Mouse (Mus musculus) gastrocnemius, postnatal 10 days (tissue): ENCODE measurements around the gene Eya4. TPM values are rescaled to one million over a fixed set of nuclear protein-coding genes. Genes with fewer than 3 reads are reported as not detected.

ENCODE experiments used
- DNase-seq: peaks from one replicate; pipeline ENCODE4 v3.0.0; 2021; ENCODE audit warnings: mixed read lengths
- total RNA-seq, 2 experiments: library from RNA; stranded (reverse); gene quantifications; 2 replicates each; pipeline ENCODE4 v1.2.3; 2021

Gene Eya4
- total RNA-seq, 2 experiments from 2014 or later = 50.2 to 55.4 TPM

GRCm38 (mm10) chr10:23233425-23233824 is 117.2 kb downstream of the Eya4 start:
- DNase-seq = no peak

- DNase-seq = no peak
Measured at GRCm38 (mm10) chr10:23230863-23231262, 119.7 kb downstream of the Eya4 start.

GRCm38 (mm10) chr10:23223336-23223735 is 127.2 kb downstream of the Eya4 start:
- no peak for DNase-seq

- DNase-seq = no peak
Measured at GRCm38 (mm10) chr10:23220432-23220831, 130.2 kb downstream of the Eya4 start.

- no peak for DNase-seq
Measured at GRCm38 (mm10) chr10:23216815-23217214, 133.8 kb downstream of the Eya4 start.

- peak; percentile 24 for DNase-seq
Measured at GRCm38 (mm10) chr10:23211381-23211780, 139.2 kb downstream of the Eya4 start.

GRCm38 (mm10) chr10:23203885-23204284 is 146.7 kb downstream of the Eya4 start:
- DNase-seq = no peak

- no peak for DNase-seq
Measured at GRCm38 (mm10) chr10:23203144-23203838, 147.3 kb downstream of the Eya4 start.

- DNase-seq = no peak
Measured at GRCm38 (mm10) chr10:23202591-23202990, 148.0 kb downstream of the Eya4 start.

- DNase-seq = no peak
Measured at GRCm38 (mm10) chr10:23198251-23198650, 152.3 kb downstream of the Eya4 start.

GRCm38 (mm10) chr10:23196336-23196735 is 154.2 kb downstream of the Eya4 start:
- DNase-seq = no peak

GRCm38 (mm10) chr10:23195337-23195736 is 155.2 kb downstream of the Eya4 start:
- DNase-seq = no peak

- no peak for DNase-seq
Measured at GRCm38 (mm10) chr10:23189836-23190235, 160.8 kb downstream of the Eya4 start.

- DNase-seq = no peak
Measured at GRCm38 (mm10) chr10:23185391-23185790, 165.2 kb downstream of the Eya4 start.

- DNase-seq = no peak
Measured at GRCm38 (mm10) chr10:23181572-23182493, 168.8 kb downstream of the Eya4 start.

- no peak for DNase-seq
Measured at GRCm38 (mm10) chr10:23179285-23179684, 171.3 kb downstream of the Eya4 start.

GRCm38 (mm10) chr10:23177347-23178046 is 173.1 kb downstream of the Eya4 start:
- DNase-seq = no peak

- DNase-seq = no peak
Measured at GRCm38 (mm10) chr10:23176666-23177346, 173.8 kb downstream of the Eya4 start.

GRCm38 (mm10) chr10:23171541-23171940 is 179.0 kb downstream of the Eya4 start:
- DNase-seq = no peak

GRCm38 (mm10) chr10:23165089-23165642 is 185.4 kb downstream of the Eya4 start:
- DNase-seq = no peak

GRCm38 (mm10) chr10:23159844-23160243 is 190.7 kb downstream of the Eya4 start:
- DNase-seq = no peak

- DNase-seq = no peak
Measured at GRCm38 (mm10) chr10:23159138-23159537, 191.4 kb downstream of the Eya4 start.
